Mouse (Mus musculus): ENCODE data around the gene Slc50a1. TPM values are rescaled to one million over a fixed set of nuclear protein-coding genes. Genes with fewer than 3 reads are reported as not detected.

The Slc50a1 gene
- polyA plus RNA-seq, 1 experiment from 2014 or later, result 88.3 TPM

GRCm38 (mm10) chr3:89314791-89315190, 44.4 kb upstream of the Slc50a1 start:
- ChIA-PET CTCF (interaction anchor here (0.6 to 4.2 kb wide), 6 partner anchors 16 to 40 kb away, joined by 3 to 17 read pairs (median 4); no protein-coding TSS in a partner anchor), POLR2A (interaction anchor here (0.7 kb wide), 1 partner anchor 33 kb away, joined by 3 read pairs; no protein-coding TSS in a partner anchor)
- no peak for TF ChIP-seq CTCF (IDR thresholded peaks at IDR 0.05)
- no peak for DNase-seq (ENCODE audit: low read depth, low spot score)
- ATAC-seq, result no peak
- H3K27me3 ChIP-seq, result no peaks in the 10 kb centered on the region
- in situ Hi-C loops (cut with MboI; ENCODE audit: low pct_unique_long_range_greater_than_20kb), result loop anchor here (5.0 kb wide), 1 partner anchor 38 kb away; no protein-coding TSS in a partner anchor

GRCm38 (mm10) chr3:89314340-89314739, 44.0 kb upstream of the Slc50a1 start:
- no peaks in the 10 kb centered on the region for H3K27me3 ChIP-seq
- in situ Hi-C loops (cut with MboI; ENCODE audit: low pct_unique_long_range_greater_than_20kb), result no loop called here
- POLR2A ChIA-PET, result interaction anchor here (0.5 kb wide), 1 partner anchor 77 kb away, joined by 3 read pairs; no protein-coding TSS in a partner anchor
- no peak for TF ChIP-seq CTCF (IDR thresholded peaks at IDR 0.05)
- ATAC-seq (no peak), DNase-seq (ENCODE audit: low read depth, low spot score) (no peak)
- CTCF ChIA-PET, result interaction anchor here (1.3 kb wide), 1 partner anchor 40 kb away, joined by 4 read pairs; no protein-coding TSS in a partner anchor

DNA sequence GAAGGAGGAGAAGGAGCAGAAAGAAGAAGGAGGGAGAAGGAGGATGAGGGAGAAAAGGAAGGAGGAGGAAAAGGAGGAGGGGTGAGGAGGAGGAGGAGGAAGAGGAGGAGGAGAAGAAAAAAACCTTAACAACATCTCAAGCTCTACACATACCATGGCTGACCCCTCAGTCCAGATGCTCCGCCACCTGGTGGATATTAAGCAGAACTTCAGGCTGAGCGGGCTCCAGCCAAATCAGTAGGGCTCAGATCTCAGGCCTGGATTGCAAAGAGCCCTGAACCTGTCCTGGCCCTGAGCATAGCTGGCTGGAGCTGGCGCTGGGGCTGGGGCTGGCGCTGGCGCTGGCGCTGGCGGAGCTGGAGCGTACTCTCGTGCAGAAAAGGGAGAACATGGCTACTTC, 37.7 kb upstream of the Slc50a1 start:
- ATAC-seq (peak; percentile 42), DNase-seq (ENCODE audit: low read depth, low spot score) (no peak)
- in situ Hi-C loops (cut with MboI; ENCODE audit: low pct_unique_long_range_greater_than_20kb), result loop anchor here (5.0 kb wide), 1 partner anchor 61 kb away; the partner anchor contains the start of genes Krtcap2 and Trim46
- POLR2A ChIA-PET, result interaction anchor here (0.5 to 1.6 kb wide), 5 partner anchors 8 to 94 kb away, joined by 3 to 4 read pairs (median 3); no protein-coding TSS in a partner anchor
- CTCF ChIA-PET, result interaction anchor here (0.7 to 2.0 kb wide), 20 partner anchors 8 to 97 kb away, joined by 3 to 18 read pairs (median 4); partner anchors contain the start of genes Adam15, Krtcap2, Mtx1 and Trim46
- TF ChIP-seq CTCF (IDR thresholded peaks at IDR 0.05), result no peak
- H3K27me3 ChIP-seq, result no peaks in the 10 kb centered on the region

GRCm38 (mm10) chr3:89305551-89306325, 35.4 kb upstream of the Slc50a1 start:
- CTCF ChIA-PET, result interaction anchor here (0.8 to 4.4 kb wide), 9 partner anchors 8 to 60 kb away, joined by 3 to 17 read pairs (median 4); partner anchors contain the start of genes Efna1, Krtcap2 and Trim46
- in situ Hi-C loops (cut with MboI; ENCODE audit: low pct_unique_long_range_greater_than_20kb), result loop anchor here (5.0 kb wide), 1 partner anchor 58 kb away; the partner anchor contains the start of genes Krtcap2 and Trim46
- ATAC-seq (no peak), DNase-seq (ENCODE audit: low read depth, low spot score) (no peak)
- POLR2A ChIA-PET, result interaction anchor here (0.5 to 1.2 kb wide), 3 partner anchors 57 to 89 kb away, joined by 3 to 4 read pairs (median 3); partner anchors contain the start of genes Trim46 and Zbtb7b
- H3K27me3 ChIP-seq, result no peaks in the 10 kb centered on the region
- TF ChIP-seq CTCF (IDR thresholded peaks at IDR 0.05), result no peak

DNA sequence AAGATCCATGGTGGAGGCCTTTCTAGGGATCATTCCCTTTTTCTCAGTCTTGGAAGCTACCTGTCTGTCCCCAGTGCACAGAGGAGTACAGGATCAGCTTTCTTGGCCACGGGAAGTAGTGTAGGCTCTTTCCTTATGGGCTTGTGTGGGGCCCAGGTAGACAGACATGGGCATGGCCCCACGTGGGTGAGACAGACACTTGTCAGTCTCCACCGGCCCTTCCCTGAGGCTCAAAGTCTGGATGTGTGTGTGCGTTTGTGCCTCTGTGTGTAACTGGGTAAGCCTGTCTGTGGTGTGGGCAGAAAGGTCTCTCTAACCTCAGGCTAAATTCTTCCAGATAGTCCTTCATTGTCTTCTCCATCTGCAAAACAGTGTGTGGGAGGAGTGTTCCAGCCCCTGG, 34.7 kb upstream of the Slc50a1 start:
- no peak for DNase-seq (ENCODE audit: low read depth, low spot score)
- no peak for ATAC-seq
- in situ Hi-C loops (cut with MboI; ENCODE audit: low pct_unique_long_range_greater_than_20kb), result loop anchor here (5.0 kb wide), 1 partner anchor 58 kb away; the partner anchor contains the start of genes Krtcap2 and Trim46
- H3K27me3 ChIP-seq, result no peaks in the 10 kb centered on the region
- no peak for TF ChIP-seq CTCF (IDR thresholded peaks at IDR 0.05)
- POLR2A ChIA-PET, result no interaction called here
- CTCF ChIA-PET, result interaction anchor here (0.9 to 4.4 kb wide), 8 partner anchors 8 to 59 kb away, joined by 3 to 17 read pairs (median 4); partner anchors contain the start of genes Efna1, Krtcap2 and Trim46

DNA sequence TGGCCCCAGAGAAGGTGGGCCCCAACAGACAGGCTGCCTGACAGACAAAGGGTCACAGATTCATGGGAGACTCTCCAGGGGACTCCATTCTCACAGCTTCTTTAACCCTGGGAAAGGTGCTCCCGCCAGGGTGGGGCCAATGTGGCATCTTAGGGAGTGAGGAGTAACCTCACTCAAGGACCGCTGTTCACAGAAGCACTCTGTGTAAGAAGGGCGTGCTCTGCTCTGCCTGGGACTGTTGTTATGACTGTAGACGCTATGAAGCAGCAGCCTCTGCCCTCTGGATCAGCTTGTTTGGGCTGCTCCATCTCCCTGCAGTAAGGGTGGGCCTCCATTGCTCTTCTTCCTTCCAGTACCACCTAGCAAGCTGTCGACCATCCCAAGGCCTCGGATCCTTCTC, 34.1 kb upstream of the Slc50a1 start:
- no peaks in the 10 kb centered on the region for H3K27me3 ChIP-seq
- in situ Hi-C loops (cut with MboI; ENCODE audit: low pct_unique_long_range_greater_than_20kb), result no loop called here
- DNase-seq (ENCODE audit: low read depth, low spot score) (no peak), ATAC-seq (no peak)
- TF ChIP-seq CTCF (IDR thresholded peaks at IDR 0.05), result no peak
- CTCF ChIA-PET, result interaction anchor here (0.9 to 4.4 kb wide), 7 partner anchors 11 to 58 kb away, joined by 3 to 17 read pairs (median 3); partner anchors contain the start of genes Efna1, Krtcap2 and Trim46
- POLR2A ChIA-PET, result no interaction called here

GRCm38 (mm10) chr3:89300514-89300913, 30.1 kb upstream of the Slc50a1 start:
- no peak for TF ChIP-seq CTCF (IDR thresholded peaks at IDR 0.05)
- in situ Hi-C loops (cut with MboI; ENCODE audit: low pct_unique_long_range_greater_than_20kb), result no loop called here
- ATAC-seq, result no peak
- DNase-seq (ENCODE audit: low read depth, low spot score), result no peak
- ChIA-PET CTCF (interaction anchor here (0.6 to 7.5 kb wide), 10 partner anchors 8 to 107 kb away, joined by 3 to 66 read pairs (median 6); partner anchors contain the start of genes Krtcap2 and Trim46), POLR2A (interaction anchor here (1.1 kb wide), 1 partner anchor 13 kb away, joined by 3 read pairs; no protein-coding TSS in a partner anchor)
- H3K27me3 ChIP-seq, result no peaks in the 10 kb centered on the region

GRCm38 (mm10) chr3:89300071-89300470, 29.7 kb upstream of the Slc50a1 start:
- ChIA-PET POLR2A (interaction anchor here (1.1 to 1.5 kb wide), 3 partner anchors 12 to 55 kb away, joined by 3 to 5 read pairs (median 5); partner anchors contain the start of genes Krtcap2, Slc50a1 and Trim46), CTCF (interaction anchor here (0.7 to 7.5 kb wide), 11 partner anchors 8 to 56 kb away, joined by 3 to 66 read pairs (median 6); partner anchors contain the start of gene Krtcap2)
- no peak for DNase-seq (ENCODE audit: low read depth, low spot score)
- TF ChIP-seq CTCF (IDR thresholded peaks at IDR 0.05), result no peak
- in situ Hi-C loops (cut with MboI; ENCODE audit: low pct_unique_long_range_greater_than_20kb), result no loop called here
- no peaks in the 10 kb centered on the region for H3K27me3 ChIP-seq
- ATAC-seq, result no peak

- POLR2A ChIA-PET, result interaction anchor here (1.1 to 1.5 kb wide), 3 partner anchors 12 to 54 kb away, joined by 3 to 5 read pairs (median 5); partner anchors contain the start of genes Krtcap2, Slc50a1 and Trim46
Measured at GRCm38 (mm10) chr3:89299499-89299898, 29.1 kb upstream of the Slc50a1 start.

DNA sequence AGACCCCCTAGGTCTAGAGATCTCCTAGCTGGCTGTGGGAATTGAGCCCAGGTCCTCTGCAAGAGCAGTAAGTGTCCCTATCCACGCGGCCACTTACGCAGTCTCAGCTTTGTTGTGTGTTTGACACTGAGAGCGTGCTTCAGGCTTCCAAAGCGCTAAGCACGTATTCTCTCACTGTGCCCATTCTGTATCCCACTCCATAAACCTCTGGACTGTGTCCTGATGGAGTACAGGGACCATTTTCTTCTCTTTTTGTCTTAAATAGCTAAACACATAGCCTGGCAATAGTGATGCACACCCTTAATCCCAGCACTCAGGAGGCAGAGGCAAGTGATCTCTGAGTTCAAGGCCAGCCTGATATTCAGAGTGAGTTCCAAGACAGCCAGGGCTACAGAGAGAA, 28.5 kb upstream of the Slc50a1 start:
- ATAC-seq (no peak), DNase-seq (ENCODE audit: low read depth, low spot score) (no peak)
- ChIA-PET CTCF (interaction anchor here (0.9 to 7.5 kb wide), 10 partner anchors 10 to 56 kb away, joined by 3 to 66 read pairs (median 6); partner anchors contain the start of gene Krtcap2), POLR2A (interaction anchor here (1.1 to 1.5 kb wide), 2 partner anchors 28 to 53 kb away, joined by 5 read pairs; partner anchors contain the start of genes Krtcap2, Slc50a1 and Trim46)
- H3K27me3 ChIP-seq, result no peaks in the 10 kb centered on the region
- in situ Hi-C loops (cut with MboI; ENCODE audit: low pct_unique_long_range_greater_than_20kb), result no loop called here
- TF ChIP-seq CTCF (IDR thresholded peaks at IDR 0.05), result no peak

More at GRCm38 (mm10) chr3:89299499-89299898, 29.1 kb upstream of the Slc50a1 start:
- no peaks in the 10 kb centered on the region for H3K27me3 ChIP-seq
- no peak for TF ChIP-seq CTCF (IDR thresholded peaks at IDR 0.05)
- DNase-seq (ENCODE audit: low read depth, low spot score) (no peak), ATAC-seq (no peak)
- CTCF ChIA-PET, result interaction anchor here (0.7 to 7.5 kb wide), 11 partner anchors 9 to 56 kb away, joined by 3 to 66 read pairs (median 6); partner anchors contain the start of gene Krtcap2
- in situ Hi-C loops (cut with MboI; ENCODE audit: low pct_unique_long_range_greater_than_20kb), result no loop called here
